Mouse (Mus musculus) limb, embryonic 13.5 days (tissue): ENCODE data around the gene Wwox. TPM values are rescaled to one million over a fixed set of nuclear protein-coding genes. Genes with fewer than 3 reads are reported as not detected.
A peak's percentile ranks its signal among the peaks of the same experiment; 100 is the strongest.

ENCODE experiments used
- ATAC-seq: fragments of 200-750 bp; cut with Nextera tagmentation; 2 replicates; pipeline ENCODE4 v1.8.0; 2017; ENCODE audit warnings: low read depth, moderate number of reproducible peaks, moderate TSS enrichment; ENCODE audit not compliant: low FRiP score
- H3K27ac ChIP-seq: fragments of 300-500 bp; sonication (generic); 2 replicates; pipeline ENCODE4 v1.5.1; 2015; ENCODE audit warnings: inconsistent platforms, mild to moderate bottlenecking, moderate library complexity
- H3K27me3 ChIP-seq: fragments of 300-500 bp; sonication (generic); 2 replicates; pipeline ENCODE4 v1.6.1; 2015; ENCODE audit warnings: mild to moderate bottlenecking, inconsistent platforms
- H3K36me3 ChIP-seq: fragments of 300-500 bp; sonication (generic); 2 replicates; pipeline ENCODE4 v1.6.1; 2015; ENCODE audit warnings: inconsistent platforms, mild to moderate bottlenecking, moderate library complexity
- H3K4me1 ChIP-seq: fragments of 300-500 bp; sonication (generic); 2 replicates; pipeline ENCODE4 v1.6.1; 2015; ENCODE audit warnings: inconsistent platforms
- H3K4me2 ChIP-seq: fragments of 300-500 bp; sonication (generic); replicated peaks from 2 replicates; pipeline ENCODE4 v1.6.1; 2015; ENCODE audit warnings: inconsistent platforms, mild to moderate bottlenecking, moderate library complexity
- H3K4me3 ChIP-seq: fragments of 300-500 bp; sonication (generic); 2 replicates; pipeline ENCODE4 v1.5.1; 2015; ENCODE audit warnings: moderate library complexity, mild to moderate bottlenecking, inconsistent platforms
- H3K9ac ChIP-seq: fragments of 300-500 bp; sonication (generic); 2 replicates; pipeline ENCODE4 v1.6.1; 2015; ENCODE audit warnings: mild to moderate bottlenecking, inconsistent platforms
- H3K9me3 ChIP-seq: fragments of 300-500 bp; sonication (generic); 2 replicates; pipeline ENCODE4 v1.6.1; 2016; ENCODE audit warnings: inconsistent platforms
- WGBS: fragments of 180-500 bp; shearing (Covaris S2); methylation state at CpG from one replicate; pipeline ENCODE4 v1.1.7; 2015; 5-methylcytosine and 5-hydroxymethylcytosine counted together
- polyA plus RNA-seq: library from polyadenylated mRNA; unstranded; fragments of >200 nt; fragmentation: Nextera tagmentation; extraction: Ambion mirVana; gene quantifications from 2 replicates; pipeline ENCODE4 v1.2.1, GENCODE M21; 2015

The Wwox gene
- polyA plus RNA-seq, 1 experiment from 2014 or later: 9.5 TPM

DNA sequence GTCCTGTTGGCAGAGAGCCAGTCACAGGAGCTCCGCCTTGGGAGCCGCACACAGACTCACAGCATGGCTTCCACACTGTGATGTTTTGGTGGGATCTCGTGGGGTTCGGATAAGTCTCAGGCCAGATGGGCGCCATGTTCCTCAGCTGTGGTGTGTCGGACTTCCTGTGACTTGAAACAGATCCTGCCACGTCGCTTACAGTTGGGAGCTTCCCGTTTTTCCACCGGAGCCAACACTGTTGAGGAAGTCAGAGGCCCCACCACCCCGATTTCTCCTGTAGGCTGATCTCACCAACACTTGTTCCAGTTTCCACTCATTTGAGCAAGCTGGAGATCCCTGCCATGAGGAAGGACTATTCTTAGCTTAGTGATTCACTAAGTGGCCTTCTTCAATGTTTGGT, 34.1 kb downstream of the Wwox start:
- peaks cover 7% of the 10 kb centered on the region for H3K4me1 ChIP-seq
- 91% methylated on average over 11 of the region's 11 CpGs for WGBS
- no peak overlapping the region for H3K4me2 ChIP-seq
- H3K27ac ChIP-seq: no peak overlapping the region
- no peaks in the 10 kb centered on the region; the same call in 1 of the 2 replicates for H3K36me3 ChIP-seq
- ATAC-seq: no peak
- no peaks in the 10 kb centered on the region for H3K27me3 ChIP-seq
- H3K4me3 ChIP-seq: no peak overlapping the region
- no peak overlapping the region for H3K9ac ChIP-seq
- H3K9me3 ChIP-seq: no peaks in the 10 kb centered on the region

DNA sequence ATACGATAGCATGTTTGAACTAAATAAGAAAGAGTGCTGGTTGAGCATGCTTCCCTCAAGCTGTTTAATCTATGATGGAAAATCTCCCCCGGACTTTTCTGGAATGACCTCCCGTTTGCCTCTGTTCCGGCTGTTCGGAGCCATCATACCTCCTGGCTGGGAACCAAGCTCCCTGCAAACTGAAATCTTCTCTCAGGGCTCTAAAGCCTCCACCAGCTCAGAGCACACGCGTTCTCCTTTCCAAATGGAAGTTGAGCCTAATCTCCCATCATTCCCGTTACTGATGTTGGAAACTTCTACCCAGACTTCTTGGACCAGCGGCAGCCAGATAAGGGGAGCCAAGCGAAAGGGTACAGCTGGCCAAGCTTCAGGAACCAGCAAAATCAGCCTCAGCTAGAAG, 37.5 kb downstream of the Wwox start:
- no peaks in the 10 kb centered on the region for H3K27me3 ChIP-seq
- peaks cover 7% of the 10 kb centered on the region for H3K4me1 ChIP-seq
- no peak overlapping the region for H3K4me2 ChIP-seq
- no peak overlapping the region for H3K27ac ChIP-seq
- 71% methylated on average over 10 of the region's 10 CpGs for WGBS
- H3K9ac ChIP-seq: no peak overlapping the region
- H3K36me3 ChIP-seq: no peaks in the 10 kb centered on the region
- ATAC-seq: no peak
- H3K4me3 ChIP-seq: no peak overlapping the region
- no peaks in the 10 kb centered on the region for H3K9me3 ChIP-seq

DNA sequence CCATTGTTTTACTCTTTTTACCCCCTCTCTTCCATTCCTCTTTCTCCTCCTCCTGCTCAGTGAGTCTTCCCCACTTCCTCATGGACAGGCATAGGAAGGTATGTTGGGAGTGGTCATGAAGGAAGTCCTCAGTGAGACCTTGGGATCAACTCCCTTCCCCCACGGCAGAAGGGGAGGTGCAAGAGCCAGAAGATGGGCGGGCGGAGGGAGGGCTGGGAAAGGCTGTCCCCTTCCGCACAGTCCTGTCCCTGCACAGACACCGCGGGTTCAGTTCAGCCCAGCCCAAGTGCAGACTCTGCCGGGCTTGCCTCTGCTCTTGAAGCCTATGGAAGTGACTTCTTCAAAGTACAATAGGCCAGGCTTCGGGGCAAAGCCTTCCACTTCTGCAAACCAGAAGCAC, 38.3 kb downstream of the Wwox start:
- H3K4me2 ChIP-seq: no peak overlapping the region
- H3K9ac ChIP-seq: no peak overlapping the region
- H3K4me3 ChIP-seq: no peak overlapping the region
- H3K36me3 ChIP-seq: no peaks in the 10 kb centered on the region
- no peaks in the 10 kb centered on the region for H3K27me3 ChIP-seq
- H3K27ac ChIP-seq: no peak overlapping the region
- no peak for ATAC-seq
- WGBS: 78% methylated on average over 8 of the region's 8 CpGs
- H3K9me3 ChIP-seq: no peaks in the 10 kb centered on the region
- H3K4me1 ChIP-seq: peaks cover 7% of the 10 kb centered on the region

DNA sequence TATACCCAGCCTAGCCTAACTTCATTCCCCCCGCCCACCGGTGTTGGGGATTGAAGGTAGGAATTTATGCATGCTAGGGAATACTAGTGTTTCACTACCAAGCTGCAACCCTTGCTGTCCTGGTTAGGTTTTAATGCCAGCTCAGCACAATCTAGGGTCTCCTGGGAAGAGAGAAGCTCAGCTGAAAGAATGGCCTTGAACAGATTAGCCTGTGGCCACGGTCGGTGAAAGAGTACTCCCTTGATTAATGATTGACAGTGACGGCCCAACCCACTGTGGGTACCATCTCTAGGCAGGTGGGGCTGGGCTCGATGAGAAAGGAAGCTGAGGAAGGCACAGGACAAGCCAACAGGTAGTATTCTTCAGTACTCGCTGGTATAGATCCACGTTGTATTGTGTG, 40.3 kb downstream of the Wwox start:
- Histone ChIP-seq H3K27ac (no peak overlapping the region), H3K9me3 (no peaks in the 10 kb centered on the region), H3K4me1 (peaks cover 7% of the 10 kb centered on the region), H3K36me3 (no peaks in the 10 kb centered on the region), H3K27me3 (no peaks in the 10 kb centered on the region), H3K9ac (no peak overlapping the region), H3K4me3 (no peak overlapping the region), H3K4me2 (no peak overlapping the region)
- 84% methylated on average over 8 of the region's 8 CpGs for WGBS
- no peak for ATAC-seq

DNA sequence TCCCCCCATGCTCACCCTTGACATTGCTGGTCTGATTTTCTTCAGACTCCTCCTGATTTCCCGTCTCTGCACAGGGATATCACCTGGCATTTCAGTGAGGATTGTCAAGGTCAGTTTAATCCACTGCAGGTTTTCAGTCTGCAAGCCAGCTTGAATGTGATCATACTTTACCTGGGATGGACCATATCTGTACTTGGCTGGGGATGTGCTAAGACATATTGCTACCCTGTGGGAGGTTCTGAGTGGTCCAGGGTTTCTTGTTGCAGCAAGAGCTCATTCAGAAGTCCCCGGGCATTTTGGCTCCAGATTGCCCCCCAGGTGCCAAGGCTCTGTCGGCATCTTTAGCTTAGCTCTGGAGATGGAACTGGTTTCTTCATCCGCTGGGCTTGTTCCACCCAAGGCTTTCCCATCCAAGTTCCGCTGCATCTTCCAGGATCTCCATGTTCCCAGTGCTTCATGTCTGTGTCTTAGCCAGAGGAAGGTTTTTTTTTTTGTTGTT, 52.3 kb downstream of the Wwox start:
- Histone ChIP-seq H3K36me3 (no peaks in the 10 kb centered on the region), H3K4me2 (no peak overlapping the region), H3K4me3 (no peak overlapping the region), H3K4me1 (no peaks in the 10 kb centered on the region), H3K9me3 (no peaks in the 10 kb centered on the region), H3K27ac (no peak overlapping the region), H3K27me3 (peaks cover 5% of the 10 kb centered on the region; the same call in 1 of the 2 replicates), H3K9ac (no peak overlapping the region)
- 86% methylated on average over 5 of the region's 5 CpGs for WGBS
- no peak for ATAC-seq

DNA sequence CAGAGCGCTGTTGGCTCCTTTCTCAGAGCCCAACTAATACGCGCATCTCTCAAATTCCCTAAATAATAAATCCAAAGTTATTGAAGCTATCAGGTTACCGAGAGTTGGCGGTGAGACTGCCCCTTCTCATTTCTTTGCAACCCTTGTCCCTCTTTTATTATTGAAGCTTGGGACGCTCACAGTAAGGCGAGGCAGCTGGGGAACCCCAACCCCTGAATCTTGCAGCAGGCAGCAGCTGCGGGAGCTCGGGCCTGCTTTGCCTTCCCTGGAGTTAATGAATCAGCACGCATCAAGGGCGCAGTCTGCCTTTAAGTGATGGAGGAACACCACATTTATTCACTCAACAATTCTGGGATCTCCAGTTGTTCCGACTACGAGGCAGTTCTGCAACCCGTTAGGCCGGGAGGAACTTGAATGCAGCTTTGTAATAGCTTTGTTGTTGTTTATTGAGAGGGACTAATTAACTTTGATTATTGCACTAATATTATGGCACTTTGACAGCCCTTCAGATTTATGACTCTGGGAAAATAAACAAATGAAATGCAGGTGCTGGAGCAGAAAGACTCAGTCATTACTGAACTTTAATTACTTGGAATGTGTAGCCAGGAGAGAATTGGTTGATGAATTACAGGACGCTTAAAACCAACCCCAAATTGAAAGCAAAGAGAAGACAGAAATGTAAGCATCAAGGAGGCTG, 60.1 kb downstream of the Wwox start:
- H3K27me3 ChIP-seq: peaks cover 45% of the 10 kb centered on the region
- H3K4me1 ChIP-seq: peaks cover 36% of the 10 kb centered on the region
- H3K9ac ChIP-seq: no peak overlapping the region
- H3K27ac ChIP-seq: no peak overlapping the region
- H3K36me3 ChIP-seq: no peaks in the 10 kb centered on the region
- peak overlapping the region; percentile 3; the same call in 1 of the 2 replicates for H3K4me2 ChIP-seq
- WGBS: 12% methylated on average over 16 of the region's 16 CpGs
- H3K9me3 ChIP-seq: no peaks in the 10 kb centered on the region
- no peak overlapping the region for H3K4me3 ChIP-seq
- peak; percentile 57; the same call in 1 of the 2 replicates for ATAC-seq

DNA sequence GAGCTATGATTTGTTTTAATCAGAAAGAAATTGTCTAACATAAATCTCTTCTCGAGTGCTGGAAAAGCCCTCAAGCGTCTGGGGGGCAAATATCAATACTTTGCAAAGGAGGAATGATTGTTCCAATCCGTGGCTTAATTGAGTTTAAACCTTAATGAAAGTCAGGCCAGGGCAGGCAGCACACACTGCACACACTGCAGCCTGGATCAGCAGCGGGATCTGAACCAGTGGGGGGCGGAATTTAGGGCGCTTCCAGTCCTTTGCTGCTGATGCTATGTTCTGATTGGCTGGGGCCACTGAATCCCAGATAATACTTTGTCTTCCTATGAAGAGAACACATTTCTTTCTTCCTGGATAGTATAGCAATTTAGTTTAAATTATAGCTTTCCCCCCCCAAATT, 62.5 kb downstream of the Wwox start:
- Histone ChIP-seq H3K36me3 (no peaks in the 10 kb centered on the region), H3K27me3 (peaks cover 39% of the 10 kb centered on the region), H3K27ac (no peak overlapping the region), H3K9me3 (no peaks in the 10 kb centered on the region), H3K9ac (no peak overlapping the region), H3K4me3 (no peak overlapping the region), H3K4me2 (no peak overlapping the region), H3K4me1 (peaks cover 50% of the 10 kb centered on the region)
- WGBS: 25% methylated on average over 6 of the region's 6 CpGs
- no peak for ATAC-seq

DNA sequence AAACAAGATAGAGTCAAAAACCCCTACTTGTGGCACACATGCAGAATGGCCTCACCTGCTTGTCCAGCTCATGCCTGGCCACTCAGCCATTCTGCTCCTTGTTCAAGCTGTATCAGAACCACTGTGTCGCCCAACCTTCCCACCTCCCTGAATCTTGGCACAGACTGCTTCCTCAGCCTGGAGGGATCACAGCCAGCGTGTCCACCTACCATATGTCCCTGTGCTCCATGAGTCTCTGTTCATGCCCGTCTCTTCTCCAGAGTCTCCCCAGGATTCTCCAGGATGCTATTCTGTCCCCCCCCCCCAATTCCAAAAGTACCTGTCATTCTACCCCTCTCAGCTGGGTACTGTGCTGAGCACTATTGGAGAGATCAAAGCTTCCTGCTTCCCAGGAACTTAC, 63.7 kb downstream of the Wwox start:
- no peak for ATAC-seq
- no peak overlapping the region for H3K4me3 ChIP-seq
- no peak overlapping the region for H3K9ac ChIP-seq
- H3K4me1 ChIP-seq: peaks cover 46% of the 10 kb centered on the region
- H3K9me3 ChIP-seq: no peaks in the 10 kb centered on the region
- WGBS: 88% methylated on average over 3 of the region's 3 CpGs
- H3K27me3 ChIP-seq: peaks cover 33% of the 10 kb centered on the region
- H3K4me2 ChIP-seq: no peak overlapping the region
- H3K36me3 ChIP-seq: no peaks in the 10 kb centered on the region
- H3K27ac ChIP-seq: no peak overlapping the region

DNA sequence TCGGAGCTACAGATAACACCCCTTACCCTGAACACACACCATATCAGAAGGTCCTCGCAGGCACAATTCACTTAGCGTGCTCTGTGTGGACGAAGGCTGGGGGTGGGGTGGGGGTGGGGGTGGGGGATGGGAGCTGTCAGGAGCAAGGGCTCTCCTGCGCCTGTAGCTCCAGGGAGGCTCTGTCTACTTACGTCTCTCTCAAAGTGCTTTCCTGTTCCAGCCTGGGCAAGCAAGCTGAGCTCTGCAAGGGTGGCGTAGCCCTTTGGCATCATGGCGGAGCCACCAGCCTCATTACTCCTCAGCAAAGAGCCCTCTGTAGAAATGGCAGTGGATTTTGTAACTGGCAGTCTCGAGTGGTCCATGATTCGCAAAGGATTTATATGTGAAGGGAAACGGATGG, 65.4 kb downstream of the Wwox start:
- H3K4me1 ChIP-seq: peaks cover 29% of the 10 kb centered on the region
- ATAC-seq: no peak

DNA sequence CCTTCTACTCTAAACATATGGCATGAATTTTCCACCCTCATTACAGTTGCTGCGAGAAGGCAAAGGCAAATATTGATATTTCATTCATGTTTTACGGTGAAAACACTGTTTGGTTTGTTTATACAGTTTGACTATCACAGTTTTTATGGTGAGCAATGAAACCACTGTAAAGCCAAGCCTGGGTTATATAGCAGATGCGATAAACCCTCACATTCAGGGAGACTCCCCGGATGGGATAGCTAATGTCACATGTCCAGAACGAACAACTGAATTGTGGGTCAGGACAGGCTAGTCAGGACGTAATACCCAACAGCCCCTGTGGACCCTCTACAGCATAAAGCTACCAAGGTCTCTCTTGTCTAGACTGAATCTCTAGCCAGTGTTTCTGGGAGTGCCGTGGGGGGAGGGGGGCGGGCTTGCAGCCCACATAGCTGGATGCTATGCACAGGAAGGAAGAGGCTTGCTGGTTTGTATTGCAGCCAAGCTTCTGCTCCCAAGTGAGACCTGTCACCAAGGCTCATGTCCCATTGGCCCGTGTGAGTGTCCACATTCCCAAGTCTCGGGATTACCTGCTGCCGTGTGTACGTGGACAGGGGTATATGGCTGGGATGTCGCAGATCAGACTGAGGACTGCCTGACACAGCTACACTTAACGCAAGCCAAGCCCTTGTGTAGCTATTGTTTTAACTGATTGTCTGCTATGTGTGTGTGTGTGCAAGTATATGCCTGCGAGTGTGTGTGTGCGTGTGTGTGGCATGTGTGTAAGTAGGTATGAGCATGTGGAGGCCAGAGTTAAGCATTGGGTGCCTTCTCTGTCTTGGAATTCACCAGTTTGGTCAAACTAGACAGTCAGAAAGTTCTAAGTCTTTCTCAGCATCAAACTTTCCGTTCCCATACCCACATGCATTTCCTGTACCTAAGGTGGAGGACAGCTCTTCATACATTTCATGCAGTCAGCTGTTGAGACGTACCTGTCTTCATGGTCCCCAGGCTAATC, 66.2 kb downstream of the Wwox start:
- ATAC-seq: no peak; the same call in 1 of the 2 replicates
- Histone ChIP-seq H3K4me3 (no peak overlapping the region), H3K36me3 (no peaks in the 10 kb centered on the region), H3K27me3 (peaks cover 30% of the 10 kb centered on the region), H3K4me2 (peak overlapping the region; percentile 50), H3K27ac (no peak overlapping the region), H3K4me1 (peaks cover 21% of the 10 kb centered on the region), H3K9me3 (no peaks in the 10 kb centered on the region), H3K9ac (no peak overlapping the region)
- WGBS: 64% methylated on average over 18 of the region's 18 CpGs

More for the DNA sequence above, 65.4 kb downstream of the Wwox start:
- WGBS: 27% methylated on average over 11 of the region's 11 CpGs
- Histone ChIP-seq H3K4me3 (no peak overlapping the region), H3K4me2 (peak overlapping the region; percentile 50), H3K27ac (peak overlapping the region; percentile 28; the same call in 1 of the 2 replicates), H3K9ac (peak overlapping the region; percentile 39; the same call in 1 of the 2 replicates), H3K9me3 (no peaks in the 10 kb centered on the region), H3K36me3 (no peaks in the 10 kb centered on the region), H3K27me3 (peaks cover 36% of the 10 kb centered on the region)

DNA sequence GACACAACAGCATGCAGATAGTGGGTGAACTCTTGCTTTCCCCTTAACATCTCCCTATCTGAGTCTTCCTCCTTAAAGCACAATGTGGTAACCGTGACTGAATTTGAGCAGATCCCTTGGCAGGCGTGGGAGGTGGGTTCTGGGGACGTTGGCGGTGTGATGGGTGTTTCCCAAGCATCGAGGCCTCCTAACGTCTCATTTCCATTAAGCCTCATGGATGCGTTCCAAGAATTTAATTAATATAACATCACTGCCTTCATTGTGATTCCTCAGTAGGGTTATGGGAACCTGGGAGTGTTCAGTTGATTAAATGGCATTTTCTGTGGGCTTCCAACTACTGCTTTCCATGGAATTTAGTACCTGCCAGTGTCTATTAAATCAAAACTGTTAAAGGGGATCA, 67.9 kb downstream of the Wwox start:
- WGBS: 67% methylated on average over 7 of the region's 7 CpGs
- H3K27ac ChIP-seq: no peak overlapping the region
- H3K9ac ChIP-seq: no peak overlapping the region
- peaks cover 29% of the 10 kb centered on the region for H3K27me3 ChIP-seq
- no peaks in the 10 kb centered on the region for H3K9me3 ChIP-seq
- no peak for ATAC-seq
- peaks cover 31% of the 10 kb centered on the region for H3K4me1 ChIP-seq
- H3K4me3 ChIP-seq: no peak overlapping the region
- no peak overlapping the region for H3K4me2 ChIP-seq
- no peaks in the 10 kb centered on the region for H3K36me3 ChIP-seq

DNA sequence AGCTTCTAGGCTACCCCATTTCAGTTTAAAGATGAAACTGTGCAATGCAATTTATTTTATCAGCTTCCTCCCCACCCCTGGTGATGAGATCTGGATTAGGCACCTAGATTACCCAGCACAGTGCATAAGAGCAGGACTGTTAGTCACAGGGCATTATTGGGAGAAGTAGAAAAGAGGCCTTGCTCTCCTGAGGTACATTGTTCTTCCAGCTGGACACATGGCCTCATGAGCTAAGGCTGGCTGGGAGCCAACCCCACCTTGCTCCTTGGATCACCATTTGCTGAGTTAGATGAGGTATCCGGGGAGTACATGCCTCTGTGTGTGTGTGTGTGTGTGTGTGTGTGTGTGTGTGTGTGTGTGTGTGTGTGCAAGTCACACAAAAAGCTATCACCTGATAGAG, 70.8 kb downstream of the Wwox start:
- Histone ChIP-seq H3K27me3 (peaks cover 18% of the 10 kb centered on the region; the same call in 1 of the 2 replicates), H3K9me3 (no peaks in the 10 kb centered on the region), H3K4me1 (peaks cover 18% of the 10 kb centered on the region), H3K27ac (no peak overlapping the region), H3K36me3 (no peaks in the 10 kb centered on the region), H3K9ac (no peak overlapping the region), H3K4me3 (no peak overlapping the region), H3K4me2 (no peak overlapping the region)
- no peak for ATAC-seq
- 50% methylated on average over 1 of the region's 1 CpGs for WGBS
